12 mouse cellular contexts compared by ENCODE assay signal in the genomic region with DNA sequence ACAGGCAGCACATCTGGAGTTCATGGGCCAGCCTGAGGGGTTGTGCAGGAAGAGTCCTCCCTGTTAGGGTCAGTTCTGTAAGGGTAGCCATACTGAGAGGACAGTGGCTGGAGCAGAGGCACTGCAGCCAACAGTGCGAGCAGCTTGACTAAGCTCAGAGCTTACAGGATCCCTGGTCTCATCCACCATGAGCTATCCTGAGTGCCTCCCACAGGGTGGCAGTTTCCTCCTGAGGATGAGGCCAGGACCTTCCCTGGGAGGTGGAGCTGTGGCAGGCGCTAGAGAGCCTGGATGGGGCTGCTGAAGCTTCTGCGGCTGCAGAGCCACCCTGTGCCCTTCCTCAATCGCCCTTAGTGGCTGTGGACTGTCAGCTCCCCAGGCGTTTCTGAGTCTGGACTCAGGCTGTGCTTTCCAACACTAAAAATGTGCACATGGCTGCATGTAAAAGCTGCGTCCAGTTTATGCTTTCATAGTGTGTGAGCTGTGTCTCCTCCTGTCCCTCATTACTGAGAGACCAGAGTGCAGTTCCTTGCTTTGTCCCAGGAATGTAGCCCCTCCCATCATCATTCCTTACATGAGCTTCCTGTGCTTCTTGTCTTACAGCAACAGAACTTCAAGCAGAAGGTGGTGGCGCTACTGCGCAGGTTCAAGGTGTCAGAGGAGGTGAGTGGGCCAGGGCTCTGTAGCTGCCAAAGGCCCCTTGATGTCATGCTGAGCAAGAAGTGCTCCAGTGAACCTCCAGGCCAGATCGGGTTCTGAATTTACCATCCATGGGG. TPM values are rescaled to one million over a fixed set of nuclear protein-coding genes. Genes with fewer than 3 reads are reported as not detected.
DNase-seq lines count a peak whose midpoint lies in the region; ATAC-seq and TF ChIP-seq lines count a peak whose summit lies in the region.
"Had no signal": no experiment of that assay in that cellular context is flagged by ENCODE, and none has a peak within 500 bp of the region (broad histone marks: within the 10 kb centered on the region; RNA-seq: fewer than 3 reads in every experiment).

No protein-coding gene starts in this region.

- TF ChIP-seq POLR2A in limb, embryonic 14.5 days (IDR thresholded peaks at IDR 0.05; ENCODE audit: borderline replicate concordance, extremely low read depth, insufficient read depth, insufficient read length) = no peak

- no peak for ATAC-seq in heart, embryonic 11.5 days (replicated peaks; ENCODE audit: insufficient number of reproducible peaks, low FRiP score, low TSS enrichment)
- peak; percentile 53 for ATAC-seq in intestine, embryonic 15.5 days
- peak; percentile 45; the same call in 1 of the 2 replicates for ATAC-seq in limb, embryonic 14.5 days (ENCODE audit: low FRiP score, low read depth)

- H3K9ac ChIP-seq in heart, embryonic 11.5 days (ENCODE audit: low read depth, low read length) = no peak overlapping the region
- no peak overlapping the region for H3K9ac ChIP-seq in ES-E14 (ENCODE audit: insufficient read depth, low read depth, low read length, poor library complexity, severe bottlenecking)
- no peak overlapping the region for H3K9ac ChIP-seq in intestine, embryonic 15.5 days
- 0 out of 2 replicates have a peak overlapping the region, but pooled peaks have one; percentile 2 for H3K9ac ChIP-seq in limb, embryonic 14.5 days (ENCODE audit: low read depth, low read length, severe bottlenecking)

- no peaks in the 10 kb centered on the region for H3K27me3 ChIP-seq in heart, embryonic 11.5 days (ENCODE audit: control insufficient read depth, insufficient read depth, low read length)
- no peaks in the 10 kb centered on the region for H3K27me3 ChIP-seq in intestine, embryonic 15.5 days (replicated peaks)
- H3K27me3 ChIP-seq in limb, embryonic 14.5 days (ENCODE audit: control insufficient read depth, insufficient read depth, low read length) = no peaks in the 10 kb centered on the region

- no peak for DNase-seq in heart, adult 9 months (ENCODE audit: low spot score in 2 of 2)
- DNase-seq in ES-E14 (ENCODE audit: low read depth, low spot score) = peak; percentile 34
- DNase-seq in limb, embryonic 14.5 days (ENCODE audit: low spot score) = peak; percentile 16
- no peak for DNase-seq in frontal cortex, postnatal 10 days (ENCODE audit: low spot score in 2 of 2)
- DNase-seq in spleen, postnatal 10 days (ENCODE audit: low spot score in 2 of 2) = no peak
- DNase-seq in adrenal gland, postnatal 4 days (ENCODE audit: low spot score in 2 of 2) = no peak

- no peak overlapping the region for H3K4me2 ChIP-seq in heart, embryonic 11.5 days
- H3K4me2 ChIP-seq in intestine, embryonic 15.5 days (replicated peaks) = no peak overlapping the region
- H3K4me2 ChIP-seq in limb, embryonic 14.5 days (replicated peaks; ENCODE audit: low read depth, low read length, severe bottlenecking) = no peak overlapping the region
- H3K4me2 ChIP-seq: midbrain, embryonic 11.5 days had no signal

- WGBS in heart, embryonic 11.5 days (ENCODE audit: insufficient replicate concordance) = 37% methylated on average over 9 of the region's 9 CpGs
- WGBS in intestine, embryonic 15.5 days = 41% methylated on average over 9 of the region's 9 CpGs
- WGBS in limb, embryonic 14.5 days = 28% methylated on average over 9 of the region's 9 CpGs

- in situ Hi-C loops in ES-E14 (cut with MboI; ENCODE audit: low sequenced_read_pairs in 2 of 2, unreplicated experiment in 2 of 2) = no loop called here

- peak overlapping the region; percentile 63 for H3K27ac ChIP-seq in heart, embryonic 11.5 days (ENCODE audit: low read depth, low read length)
- no peak overlapping the region for H3K27ac ChIP-seq in ES-E14 (ENCODE audit: insufficient read depth, low read depth, low read length, poor library complexity, severe bottlenecking)
- peak overlapping the region; percentile 54 for H3K27ac ChIP-seq in intestine, embryonic 15.5 days
- peak overlapping the region; percentile 73 for H3K27ac ChIP-seq in limb, embryonic 14.5 days (replicated peaks; ENCODE audit: low read depth, low read length)

- H3K9me3 ChIP-seq in heart, embryonic 11.5 days (replicated peaks; ENCODE audit: control insufficient read depth, low read length) = no peaks in the 10 kb centered on the region
- no peaks in the 10 kb centered on the region for H3K9me3 ChIP-seq in ES-E14 (ENCODE audit: control insufficient read depth, insufficient read depth, low read depth, low read length)
- no peaks in the 10 kb centered on the region for H3K9me3 ChIP-seq in intestine, embryonic 15.5 days
- no peaks in the 10 kb centered on the region for H3K9me3 ChIP-seq in limb, embryonic 14.5 days (ENCODE audit: control insufficient read depth, low read length)

- peaks cover 9% of the 10 kb centered on the region for H3K36me3 ChIP-seq in heart, embryonic 11.5 days (ENCODE audit: control insufficient read depth, insufficient read depth, low read length)
- peaks cover 23% of the 10 kb centered on the region for H3K36me3 ChIP-seq in ES-E14 (ENCODE audit: control insufficient read depth, insufficient read depth, low read length, poor library complexity, severe bottlenecking)
- peaks cover 26% of the 10 kb centered on the region for H3K36me3 ChIP-seq in intestine, embryonic 15.5 days
- H3K36me3 ChIP-seq in limb, embryonic 14.5 days (ENCODE audit: control insufficient read depth, insufficient read depth, low read length) = peaks cover 73% of the 10 kb centered on the region

- peaks cover 12% of the 10 kb centered on the region for H3K4me1 ChIP-seq in heart, embryonic 11.5 days (ENCODE audit: control insufficient read depth, insufficient read depth, low read length)
- no peaks in the 10 kb centered on the region; a peak in 1 of 4 replicates for H3K4me1 ChIP-seq in ES-E14 (ENCODE audit: control insufficient read depth in 2 of 2, insufficient read depth in 2 of 2, low read length in 2 of 2, poor library complexity in 1 of 2)
- H3K4me1 ChIP-seq in intestine, embryonic 15.5 days (replicated peaks) = peaks cover 7% of the 10 kb centered on the region; the same call in 1 of the 2 replicates
- peaks cover 13% of the 10 kb centered on the region; the same call in 1 of the 2 replicates for H3K4me1 ChIP-seq in limb, embryonic 14.5 days (ENCODE audit: control insufficient read depth, insufficient read depth, low read length)

- H3K4me3 ChIP-seq in heart, embryonic 11.5 days (ENCODE audit: low read depth, low read length) = no peak overlapping the region
- H3K4me3 ChIP-seq in ES-E14 (ENCODE audit: insufficient read depth in 1 of 2, low read depth in 1 of 2, low read length in 2 of 2, poor library complexity in 1 of 2, severe bottlenecking in 1 of 2) = no peak overlapping the region
- no peak overlapping the region for H3K4me3 ChIP-seq in intestine, embryonic 15.5 days (replicated peaks)
- H3K4me3 ChIP-seq in limb, embryonic 14.5 days (replicated peaks; ENCODE audit: low read length) = no peak overlapping the region
- H3K4me3 ChIP-seq: erythroblast, embryonic 14.5 days had no signal

TF ChIP-seq in ES-E14, 5 proteins besides CTCF, POLR2A, EP300 and RAD21:
- no peak for TF ChIP-seq MAFK (IDR thresholded peaks at IDR 0.05; ENCODE audit: insufficient read depth, low read depth, low read length)
- TF ChIP-seq ZNF384 (IDR thresholded peaks at IDR 0.05; ENCODE audit: low read depth, low read length) = no peak
- TF ChIP-seq ZC3H11A (IDR thresholded peaks at IDR 0.05; ENCODE audit: borderline replicate concordance, low read depth, low read length) = no peak
- no peak for TF ChIP-seq HCFC1 (IDR thresholded peaks at IDR 0.05; ENCODE audit: borderline replicate concordance, insufficient read depth, low read length)
- no peak for TF ChIP-seq CHD2 (IDR thresholded peaks at IDR 0.05; ENCODE audit: low read depth, low read length)

RNA-seq across cellular contexts. Expression of gene Tex22, which starts 22.5 kb away (rescaled TPM):
- 0.16 TPM in 1 of 2 replicates, not detected in the other for polyA plus RNA-seq in heart, embryonic 11.5 days (2014; fragmentation: Nextera tagmentation; extraction: Ambion mirVana)
- 0.22 and 0.79 TPM in 2 replicates for total RNA-seq in ES-E14 (2012; rRNA removed)
- polyA plus RNA-seq in intestine, embryonic 15.5 days (2015; fragmentation: Nextera tagmentation; extraction: Ambion mirVana) = not detected in 2 replicates
- polyA plus RNA-seq in limb, embryonic 14.5 days (2012; rRNA removed) = 0.13 and 0.28 TPM in 2 replicates
- not detected in 2 replicates for polyA plus RNA-seq in limb, embryonic 14.5 days (2014; fragmentation: Nextera tagmentation; extraction: Ambion mirVana)
- total RNA-seq in adrenal gland, postnatal 4 days (2021) = under 1 TPM; 0.73 TPM
- total RNA-seq: heart, adult 8-10 months had no signal
- polyA plus RNA-seq: C2C12; erythroblast, embryonic 14.5 days; midbrain, embryonic 11.5 days had no signal

RNA-seq across cellular contexts. Expression of gene Pacs2, which starts 37.5 kb away (rescaled TPM):
- 7.3 and 11.3 TPM in 2 replicates for polyA plus RNA-seq in heart, embryonic 11.5 days (2014; fragmentation: Nextera tagmentation; extraction: Ambion mirVana)
- 17.2 and 20.7 TPM in 2 replicates for total RNA-seq in ES-E14 (2012; rRNA removed)
- 11.7 and 12.1 TPM in 2 replicates for polyA plus RNA-seq in intestine, embryonic 15.5 days (2015; fragmentation: Nextera tagmentation; extraction: Ambion mirVana)
- 55.0 and 62.3 TPM in 2 replicates for polyA plus RNA-seq in limb, embryonic 14.5 days (2012; rRNA removed)
- polyA plus RNA-seq in limb, embryonic 14.5 days (2014; fragmentation: Nextera tagmentation; extraction: Ambion mirVana) = 16.3 and 16.5 TPM in 2 replicates
- 10 to 100 TPM; 46.0 to 50.4 TPM for total RNA-seq in adrenal gland, postnatal 4 days (2021)

RNA-seq across cellular contexts. Expression of gene Mta1, which starts 46.3 kb away (rescaled TPM):
- polyA plus RNA-seq in heart, embryonic 11.5 days (2014; fragmentation: Nextera tagmentation; extraction: Ambion mirVana) = 12.3 and 14.7 TPM in 2 replicates
- 30.3 and 49.7 TPM in 2 replicates for total RNA-seq in ES-E14 (2012; rRNA removed)
- polyA plus RNA-seq in intestine, embryonic 15.5 days (2015; fragmentation: Nextera tagmentation; extraction: Ambion mirVana) = 11.3 and 11.5 TPM in 2 replicates
- polyA plus RNA-seq in limb, embryonic 14.5 days (2012; rRNA removed) = 126 and 161 TPM in 2 replicates
- 21.1 and 25.0 TPM in 2 replicates for polyA plus RNA-seq in limb, embryonic 14.5 days (2014; fragmentation: Nextera tagmentation; extraction: Ambion mirVana)
- 100 to 1,000 TPM; 129 to 138 TPM for total RNA-seq in adrenal gland, postnatal 4 days (2021)

RNA-seq across cellular contexts. Expression of gene Brf1, which starts 51.3 kb away (rescaled TPM):
- polyA plus RNA-seq in heart, embryonic 11.5 days (2014; fragmentation: Nextera tagmentation; extraction: Ambion mirVana) = 33.7 and 39.5 TPM in 2 replicates
- 56.4 and 63.4 TPM in 2 replicates for total RNA-seq in ES-E14 (2012; rRNA removed)
- polyA plus RNA-seq in intestine, embryonic 15.5 days (2015; fragmentation: Nextera tagmentation; extraction: Ambion mirVana) = 45.8 and 49.8 TPM in 2 replicates
- polyA plus RNA-seq in limb, embryonic 14.5 days (2012; rRNA removed) = 82.5 and 97.4 TPM in 2 replicates
- polyA plus RNA-seq in limb, embryonic 14.5 days (2014; fragmentation: Nextera tagmentation; extraction: Ambion mirVana) = 60.9 and 66.2 TPM in 2 replicates
- 10 to 100 TPM; 81.9 to 82.9 TPM for total RNA-seq in adrenal gland, postnatal 4 days (2021)

Comparison
In these comparisons a context has a peak if more than half of its experiments do, and no peak if none do; other contexts are left out.
1. DNase-seq: peak in ES-E14 (single experiment) and limb, embryonic 14.5 days (single experiment); none in heart, adult 9 months (0 of 2), frontal cortex, postnatal 10 days (0 of 2), spleen, postnatal 10 days (0 of 2) and adrenal gland, postnatal 4 days (0 of 2).